Mouse (Mus musculus) MEL (cell line): ENCODE results near the gene Asna1. TPM values are rescaled to one million over a fixed set of nuclear protein-coding genes. Genes with fewer than 3 reads are reported as not detected.

Experiments used
- DNase-seq: peaks from one replicate; pipeline ENCODE4 v3.0.0; 2011; ENCODE audit warnings: low read depth, low spot score
- H3K27ac ChIP-seq: 2 replicates; pipeline ENCODE4 v1.5.1; 2012; ENCODE audit warnings: low read depth, mild to moderate bottlenecking, control low read depth, low read length, moderate library complexity; ENCODE audit not compliant: control insufficient read depth
- H3K27me3 ChIP-seq, 2 experiments: fragments of 150-350 bp in 1 of 2; sonication (generic) in 1 of 2; 2 replicates each; pipeline ENCODE4 v1.6.1; 2012; ENCODE audit warnings: low read length in 2 of 2, mild to moderate bottlenecking in 2 of 2, improper control_type of control experiment in 1 of 2, moderate library complexity in 1 of 2; ENCODE audit not compliant: insufficient read depth in 2 of 2, control insufficient read depth in 1 of 2
- H3K36me3 ChIP-seq, 2 experiments: 2 replicates each; pipeline ENCODE4 v1.6.1; 2012 to 2014; ENCODE audit warnings: low read length in 2 of 2, improper control_type of control experiment in 1 of 2, inconsistent platforms in 1 of 2, mild to moderate bottlenecking in 1 of 2; ENCODE audit not compliant: insufficient read depth in 2 of 2, control insufficient read depth in 1 of 2
- H3K4me1 ChIP-seq, 2 experiments: fragments of 150-350 bp in 1 of 2; sonication (generic) in 1 of 2; 2 replicates each; pipeline ENCODE4 v1.6.1; 2012; ENCODE audit warnings: low read length in 2 of 2, improper control_type of control experiment in 1 of 2, mild to moderate bottlenecking in 1 of 2; ENCODE audit not compliant: insufficient read depth in 2 of 2, control insufficient read depth in 1 of 2
- H3K4me3 ChIP-seq, 2 experiments: fragments of 150-350 bp in 1 of 2; sonication (generic) in 1 of 2; 2 replicates each; pipeline ENCODE4 v1.5.1; 2012; ENCODE audit warnings: low read depth in 2 of 2, low read length in 2 of 2, mild to moderate bottlenecking in 2 of 2, moderate library complexity in 2 of 2, control low read depth in 1 of 2, improper control_type of control experiment in 1 of 2; ENCODE audit not compliant: control insufficient read depth in 1 of 2, insufficient read depth in 1 of 2
- H3K79me2 ChIP-seq: 2 replicates; pipeline ENCODE4 v1.6.1; 2012; ENCODE audit warnings: mild to moderate bottlenecking, low read length, moderate library complexity; ENCODE audit not compliant: control insufficient read depth, poor library complexity, insufficient read depth
- H3K9ac ChIP-seq: 2 replicates; pipeline ENCODE4 v1.6.1; 2012; ENCODE audit warnings: low read depth, mild to moderate bottlenecking, control low read depth, low read length, moderate library complexity; ENCODE audit not compliant: control insufficient read depth, poor library complexity, severe bottlenecking
- H3K9me3 ChIP-seq: fragments of 150-350 bp; sonication (generic); replicated peaks from 2 replicates; pipeline ENCODE4 v1.6.1; 2012; ENCODE audit warnings: mild to moderate bottlenecking, low read length, improper control_type of control experiment, moderate library complexity; ENCODE audit not compliant: insufficient read depth
- BHLHE40 ChIP-seq: IDR thresholded peaks from 2 replicates; pipeline ENCODE4 v1.6.1; 2012; ENCODE audit warnings: low read depth, mild to moderate bottlenecking, inconsistent platforms, low read length, improper control_type of control experiment, borderline replicate concordance
- CHD1 ChIP-seq: IDR thresholded peaks from 2 replicates; pipeline ENCODE4 v1.6.1; 2012; ENCODE audit warnings: low read depth, mild to moderate bottlenecking, inconsistent platforms, low read length, improper control_type of control experiment
- CHD2 ChIP-seq: IDR thresholded peaks from 2 replicates; pipeline ENCODE4 v1.6.1; 2011; ENCODE audit warnings: low read length, improper control_type of control experiment
- ELF1 ChIP-seq: IDR thresholded peaks from 2 replicates; pipeline ENCODE4 v1.6.1; 2014; ENCODE audit warnings: low read depth, mild to moderate bottlenecking, inconsistent platforms, low read length, improper control_type of control experiment, moderate library complexity
- EP300 ChIP-seq, 2 experiments: IDR thresholded peaks; 2 replicates each; pipeline ENCODE4 v1.6.1; 2011; ENCODE audit warnings: improper control_type of control experiment in 2 of 2, low read length in 2 of 2, low read depth in 1 of 2, mild to moderate bottlenecking in 1 of 2
- ETS1 ChIP-seq: IDR thresholded peaks from 2 replicates; pipeline ENCODE4 v1.6.1; 2012; ENCODE audit warnings: low read depth, mild to moderate bottlenecking, inconsistent platforms, low read length, improper control_type of control experiment, moderate library complexity
- GABPA ChIP-seq: IDR thresholded peaks from 2 replicates; pipeline ENCODE4 v1.6.1; 2012; ENCODE audit warnings: low read depth, mild to moderate bottlenecking, inconsistent platforms, low read length, improper control_type of control experiment, moderate library complexity
- GATA1 ChIP-seq: IDR thresholded peaks from 2 replicates; pipeline ENCODE4 v1.6.1; 2011; ENCODE audit warnings: low read depth, low read length, improper control_type of control experiment
- HCFC1 ChIP-seq: IDR thresholded peaks from 2 replicates; pipeline ENCODE4 v1.6.1; 2012; ENCODE audit warnings: low read depth, mild to moderate bottlenecking, inconsistent platforms, low read length, improper control_type of control experiment, moderate library complexity
- JUND ChIP-seq: IDR thresholded peaks from 2 replicates; pipeline ENCODE4 v1.6.1; 2011; ENCODE audit warnings: low read depth, mild to moderate bottlenecking, improper control_type of control experiment, low read length
- KAT2A ChIP-seq: conservative IDR thresholded peaks from 2 replicates; pipeline ENCODE4 v1.6.1; 2012; ENCODE audit warnings: low read depth, low read length, improper control_type of control experiment, inconsistent platforms
- MAFK ChIP-seq: IDR thresholded peaks from 2 replicates; pipeline ENCODE4 v1.6.1; 2011; ENCODE audit warnings: low read depth, mild to moderate bottlenecking, low read length, improper control_type of control experiment, borderline replicate concordance
- MAX ChIP-seq: IDR thresholded peaks from 2 replicates; pipeline ENCODE4 v1.6.1; 2011; ENCODE audit warnings: low read length, improper control_type of control experiment
- MAZ ChIP-seq: IDR thresholded peaks from 2 replicates; pipeline ENCODE4 v1.6.1; 2012; ENCODE audit warnings: low read depth, mild to moderate bottlenecking, inconsistent platforms, low read length, improper control_type of control experiment
- MXI1 ChIP-seq: IDR thresholded peaks from 2 replicates; pipeline ENCODE4 v1.6.1; 2011; ENCODE audit warnings: mild to moderate bottlenecking, low read depth, low read length, improper control_type of control experiment
- MYB ChIP-seq: IDR thresholded peaks from 2 replicates; pipeline ENCODE4 v1.6.1; 2011; ENCODE audit warnings: mild to moderate bottlenecking, low read depth, low read length, improper control_type of control experiment
- MYC ChIP-seq: IDR thresholded peaks from 2 replicates; pipeline ENCODE4 v1.6.1; 2011; ENCODE audit warnings: low read depth, mild to moderate bottlenecking, low read length, improper control_type of control experiment, moderate library complexity
- NELFE ChIP-seq: IDR thresholded peaks from 2 replicates; pipeline ENCODE4 v1.6.1; 2011; ENCODE audit warnings: low read depth, low read length, improper control_type of control experiment
- NRF1 ChIP-seq: IDR thresholded peaks from 2 replicates; pipeline ENCODE4 v1.6.1; 2014; ENCODE audit warnings: low read depth, mild to moderate bottlenecking, inconsistent platforms, low read length, improper control_type of control experiment, moderate library complexity; ENCODE audit not compliant: poor library complexity, insufficient read depth, severe bottlenecking
- POLR2A ChIP-seq, 2 experiments: IDR thresholded peaks; 2 replicates each; pipeline ENCODE4 v1.6.1; 2011 to 2012; ENCODE audit warnings: low read length in 2 of 2, mild to moderate bottlenecking in 2 of 2, control low read depth in 1 of 2, improper control_type of control experiment in 1 of 2, low read depth in 1 of 2, moderate library complexity in 1 of 2; ENCODE audit not compliant: control insufficient read depth in 1 of 2, insufficient read depth in 1 of 2, poor library complexity in 1 of 2
- POLR2AphosphoS2 ChIP-seq: IDR thresholded peaks from 2 replicates; pipeline ENCODE4 v1.6.1; 2011; ENCODE audit warnings: low read length, improper control_type of control experiment
- POLR2AphosphoS5 ChIP-seq: IDR thresholded peaks from 2 replicates; pipeline ENCODE4 v1.6.1; 2012; ENCODE audit warnings: low read depth, borderline replicate concordance, mild to moderate bottlenecking, inconsistent platforms, low read length, moderate library complexity, mixed read lengths
- RCOR1 ChIP-seq: IDR thresholded peaks from 2 replicates; pipeline ENCODE4 v1.6.1; 2012; ENCODE audit warnings: low read depth, mild to moderate bottlenecking, inconsistent platforms, low read length, improper control_type of control experiment
- SIN3A ChIP-seq: IDR thresholded peaks from 2 replicates; pipeline ENCODE4 v1.6.1; 2012; ENCODE audit warnings: low read length, improper control_type of control experiment, inconsistent platforms
- SMC3 ChIP-seq: IDR thresholded peaks from 2 replicates; pipeline ENCODE4 v1.6.1; 2011; ENCODE audit warnings: low read depth, low read length, improper control_type of control experiment
- TAL1 ChIP-seq: IDR thresholded peaks from 2 replicates; pipeline ENCODE4 v1.6.1; 2012; ENCODE audit warnings: mild to moderate bottlenecking, inconsistent platforms, low read length, moderate library complexity, mixed read lengths
- TBP ChIP-seq: IDR thresholded peaks from 2 replicates; pipeline ENCODE4 v1.8.0; 2011; ENCODE audit warnings: low read depth, low read length, improper control_type of control experiment
- TCF12 ChIP-seq: IDR thresholded peaks from 2 replicates; pipeline ENCODE4 v1.6.1; 2014; ENCODE audit warnings: low read depth, mild to moderate bottlenecking, inconsistent platforms, low read length, improper control_type of control experiment, moderate library complexity
- UBTF ChIP-seq: IDR thresholded peaks from 2 replicates; pipeline ENCODE4 v1.6.1; 2012; ENCODE audit warnings: low read depth, mild to moderate bottlenecking, inconsistent platforms, low read length, improper control_type of control experiment, moderate library complexity, borderline replicate concordance; ENCODE audit not compliant: insufficient read depth
- USF1 ChIP-seq: IDR thresholded peaks from 2 replicates; pipeline ENCODE4 v1.6.1; 2014; ENCODE audit warnings: low read depth, mild to moderate bottlenecking, inconsistent platforms, low read length, improper control_type of control experiment, moderate library complexity
- ZC3H11A ChIP-seq: IDR thresholded peaks from 2 replicates; pipeline ENCODE4 v1.6.1; 2012; ENCODE audit warnings: low read depth, mild to moderate bottlenecking, inconsistent platforms, low read length, improper control_type of control experiment
- ZKSCAN1 ChIP-seq: IDR thresholded peaks from 2 replicates; pipeline ENCODE4 v1.6.1; 2012; ENCODE audit warnings: low read depth, mild to moderate bottlenecking, inconsistent platforms, low read length, improper control_type of control experiment, moderate library complexity
- ZMIZ1 ChIP-seq: IDR thresholded peaks from 2 replicates; pipeline ENCODE4 v1.6.1; 2012; ENCODE audit warnings: low read depth, mild to moderate bottlenecking, inconsistent platforms, low read length, improper control_type of control experiment, moderate library complexity
- ZNF384 ChIP-seq: IDR thresholded peaks from 2 replicates; pipeline ENCODE4 v1.6.1; 2012; ENCODE audit warnings: low read depth, mild to moderate bottlenecking, inconsistent platforms, low read length, improper control_type of control experiment
- polyA plus RNA-seq, 2 experiments: library from polyadenylated mRNA; stranded (reverse) in 1 of 2; unstranded in 1 of 2; fragments of >175 nt in 1 of 2; fragments of >200 nt in 1 of 2; gene quantifications; 2 replicates each; pipeline versions ENCODE4 v1.2.1 to v1.2.4; 2012; ENCODE audit warnings: low replicate concordance in 2 of 2, low read depth in 1 of 2; ENCODE audit not compliant: insufficient read length in 2 of 2, insufficient read depth in 1 of 2, missing spikeins in 1 of 2
- total RNA-seq: library from RNA; depleted of rRNA; stranded (reverse); fragments of 300-350 nt; gene quantifications from 2 replicates; pipeline ENCODE4 v1.2.3, GENCODE M21; 2012

Asna1 gene
- total and polyA plus RNA-seq, 3 experiments, result 132 to 192 TPM; not detected in 1

DNA sequence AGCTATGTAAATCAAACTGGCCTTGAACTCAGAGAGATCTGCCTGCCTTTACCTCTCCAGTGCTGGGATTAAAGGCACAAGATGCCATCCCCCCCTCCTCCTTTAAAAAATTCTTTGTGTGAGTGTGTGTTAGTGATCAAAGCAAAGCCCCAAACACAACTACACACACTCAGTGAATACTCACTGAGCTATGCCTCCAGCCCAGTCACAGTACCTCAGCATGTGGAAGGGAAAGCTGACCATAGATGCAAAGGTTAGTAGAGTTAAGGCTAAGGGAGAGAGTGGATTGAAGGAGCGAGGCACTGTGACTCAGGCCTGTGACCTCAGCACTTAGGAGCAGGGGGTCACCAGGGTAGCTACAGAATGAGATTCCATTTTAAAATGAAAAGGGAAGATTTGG, 52.0 kb downstream of the Asna1 start:
- Histone ChIP-seq H3K9ac (no peak overlapping the region), H3K4me3 (no peak overlapping the region), H3K27ac (peak overlapping the region; percentile 41)

DNA sequence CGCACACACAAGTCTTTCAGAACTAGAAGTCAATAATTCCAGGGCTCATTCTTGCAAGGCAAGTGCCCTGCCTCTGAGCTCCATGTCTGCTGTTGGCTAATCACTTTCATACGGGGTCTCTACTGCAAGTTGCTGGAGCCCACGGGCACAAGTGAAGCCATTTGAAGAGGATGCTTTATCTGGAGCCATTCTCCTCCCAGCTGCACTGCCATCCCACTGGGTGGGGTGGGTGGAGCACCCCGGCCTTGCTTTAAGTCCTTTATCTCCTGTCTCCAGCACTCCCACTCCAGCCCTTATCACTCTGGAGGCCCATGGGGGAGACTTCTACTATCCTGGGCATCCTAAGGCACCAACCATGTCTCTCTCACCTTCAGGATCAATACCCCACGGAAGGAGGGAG, 54.2 kb downstream of the Asna1 start:
- Histone ChIP-seq H3K9ac (peak overlapping the region; percentile 91), H3K4me1 (peaks cover 9 to 47% of the 10 kb centered on the region in 2 experiments), H3K4me3 (peak overlapping the region; percentile 65 to 73), H3K27me3 (no peaks in the 10 kb centered on the region), H3K27ac (peak overlapping the region; percentile 84), H3K9me3 (no peaks in the 10 kb centered on the region), H3K36me3 (peaks cover 4 to 38% of the 10 kb centered on the region in 2 experiments; a peak in 3 of 4 replicates), H3K79me2 (peaks cover 22% of the 10 kb centered on the region)
- peak; percentile 94 for DNase-seq
- TF ChIP-seq KAT2A (no peak), POLR2AphosphoS2 (peak; percentile 64), TAL1 (peak; percentile 93), ZNF384 (no peak), ZC3H11A (no peak), NELFE (peak; percentile 55; the same call in 1 of the 2 replicates), MAZ (peak; percentile 83; the same call in 1 of the 2 replicates), SIN3A (peak; percentile 87), RCOR1 (peak; percentile 90), TBP (peak; percentile 79), HCFC1 (0 out of 2 replicates have a peak, but pooled peaks have one; percentile 14), USF1 (no peak), ZMIZ1 (peak; percentile 58; the same call in 1 of the 2 replicates), GABPA (no peak), MXI1 (peak; percentile 60; the same call in 1 of the 2 replicates), MAX (peak; percentile 67; the same call in 1 of the 2 replicates), GATA1 (peak; percentile 97), EP300 (IDR thresholded peaks at IDR 0.05; ENCODE audit: low read depth in 1 of 2, low read length in 2 of 2) (peak; percentile 91 to 95), CHD2 (no peak), POLR2A (IDR thresholded peaks at IDR 0.05; ENCODE audit: control insufficient read depth in 1 of 2, insufficient read depth in 1 of 2, low read depth in 1 of 2, low read length in 2 of 2, poor library complexity in 1 of 2) (peak; percentile 58 to 73; a peak in 2 of 4 replicates), ETS1 (peak; percentile 94), UBTF (no peak), ELF1 (no peak), TCF12 (peak; percentile 98)

More for the DNA sequence above, 52.0 kb downstream of the Asna1 start:
- no peaks in the 10 kb centered on the region for H3K9me3 ChIP-seq
- H3K36me3 ChIP-seq, result peaks cover 4 to 22% of the 10 kb centered on the region in 2 experiments; a peak in 3 of 4 replicates
- H3K79me2 ChIP-seq, result peaks cover 40% of the 10 kb centered on the region
- no peaks in the 10 kb centered on the region for H3K27me3 ChIP-seq
- TF ChIP-seq NRF1 (no peak), SMC3 (no peak), ZKSCAN1 (no peak), MYC (no peak), MYB (no peak), ZC3H11A (no peak), RCOR1 (no peak), TAL1 (no peak), ZMIZ1 (no peak), MAFK (no peak), JUND (no peak), CHD1 (no peak), POLR2AphosphoS5 (no peak), MAZ (no peak), SIN3A (no peak), HCFC1 (no peak), GATA1 (no peak), NELFE (no peak), USF1 (no peak), BHLHE40 (no peak)
- DNase-seq, result no peak
- H3K4me1 ChIP-seq, result peaks cover 4 to 30% of the 10 kb centered on the region in 2 experiments; a peak in 2 of 4 replicates
